Mouse (Mus musculus): Measurements from ENCODE around the gene 1700086D15Rik.

GRCm38 (mm10) chr11:65186974-65187373 is 27.3 kb upstream of the 1700086D15Rik start:
- TF ChIP-seq CTCF (IDR thresholded peaks at IDR 0.05; ENCODE audit: low read depth) (no peak), EP300 (IDR thresholded peaks at IDR 0.05; ENCODE audit: low read depth) (no peak)

All from liver, embryonic 14.5 days (tissue).